Mouse (Mus musculus): Measurements from ENCODE around the gene Phox2b.
A peak's percentile ranks its signal among the peaks of the same experiment; 100 is the strongest.

DNA sequence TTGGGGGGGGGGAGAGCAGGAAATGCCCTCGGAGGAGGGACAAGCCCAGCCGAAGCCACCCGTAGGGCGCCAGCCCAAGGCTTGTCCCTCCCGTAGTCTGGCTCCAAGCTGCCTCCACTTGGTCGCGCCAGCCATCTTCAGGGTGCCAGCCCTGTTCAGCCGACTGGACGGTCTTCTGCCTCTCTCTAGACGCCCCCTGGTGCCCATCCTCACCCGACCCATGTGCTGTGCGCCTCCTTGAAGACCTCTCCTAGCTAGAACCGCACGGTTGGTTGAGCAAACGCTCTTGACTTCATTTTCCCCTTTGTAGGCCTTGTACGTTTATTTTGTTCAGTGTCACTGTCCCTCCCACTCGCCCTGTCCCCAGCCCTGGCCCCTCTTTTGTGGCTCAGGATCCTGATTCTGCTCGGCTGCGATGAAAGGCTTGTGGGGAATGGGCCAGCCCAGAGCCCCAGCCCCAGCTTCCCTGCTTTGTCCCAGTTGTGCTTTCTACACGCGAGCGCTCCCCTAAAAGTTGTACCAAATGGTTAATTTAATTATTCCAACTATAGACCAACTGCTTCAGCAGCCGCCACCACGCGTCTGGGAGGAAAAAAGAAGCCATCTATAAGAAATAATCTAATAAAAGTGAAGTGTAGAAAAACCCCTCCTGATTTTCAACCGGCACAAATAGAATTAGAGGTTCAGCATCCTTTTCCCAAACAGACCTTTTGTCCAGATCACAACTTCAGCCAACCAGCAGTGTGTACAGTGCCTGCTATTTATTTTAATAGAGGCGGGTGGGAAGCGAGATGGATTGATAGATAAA, 2.9 kb upstream of the Phox2b start:
- TF ChIP-seq CTCF (IDR thresholded peaks at IDR 0.05; ENCODE audit: low read depth) (peak; percentile 15; the same call in 1 of the 2 replicates), EP300 (IDR thresholded peaks at IDR 0.05; ENCODE audit: low read depth) (no peak)
